Mouse (Mus musculus) midbrain, embryonic 11.5 days (tissue): ENCODE results near the gene 5830473C10Rik. TPM values are rescaled to one million over a fixed set of nuclear protein-coding genes. Genes with fewer than 3 reads are reported as not detected.
"Not testable (repeated sequence)": the region's sequence is repeated elsewhere in the genome, so short reads cannot be mapped to it uniquely, and the experiment has no call there.

ENCODE experiments used
- ATAC-seq: fragments of 200-750 bp; cut with Nextera tagmentation; 2 replicates; pipeline ENCODE4 v1.8.0; 2017; ENCODE audit warnings: moderate TSS enrichment, moderate library complexity; ENCODE audit not compliant: low FRiP score
- DNase-seq: peaks from one replicate; pipeline ENCODE4 v3.0.0; 2015; ENCODE audit warnings: low spot score; ENCODE audit errors: missing footprints
- H3K27ac ChIP-seq: fragments of 300-500 bp; sonication (generic); 2 replicates; pipeline ENCODE4 v1.5.1; 2014; ENCODE audit warnings: low read depth, low read length
- H3K27me3 ChIP-seq: fragments of 300-500 bp; sonication (generic); 2 replicates; pipeline ENCODE4 v1.6.1; 2014; ENCODE audit warnings: mild to moderate bottlenecking, low read length, moderate library complexity, mixed read lengths; ENCODE audit not compliant: control insufficient read depth, insufficient read depth
- H3K36me3 ChIP-seq: fragments of 300-500 bp; sonication (generic); 2 replicates; pipeline ENCODE4 v1.6.1; 2014; ENCODE audit warnings: mild to moderate bottlenecking, low read length, moderate library complexity, mixed read lengths; ENCODE audit not compliant: control insufficient read depth, insufficient read depth
- H3K4me1 ChIP-seq: fragments of 300-500 bp; sonication (generic); 2 replicates; pipeline ENCODE4 v1.6.1; 2014; ENCODE audit warnings: low read length; ENCODE audit not compliant: control insufficient read depth, insufficient read depth
- H3K4me2 ChIP-seq: fragments of 300-500 bp; sonication (generic); 2 replicates; pipeline ENCODE4 v1.6.1; 2014; ENCODE audit warnings: mild to moderate bottlenecking, moderate library complexity
- H3K4me3 ChIP-seq: fragments of 300-500 bp; sonication (generic); 2 replicates; pipeline ENCODE4 v1.5.1; 2014; ENCODE audit warnings: low read depth, low read length
- H3K9ac ChIP-seq: fragments of 300-500 bp; sonication (generic); 2 replicates; pipeline ENCODE4 v1.6.1; 2014; ENCODE audit warnings: low read length
- H3K9me3 ChIP-seq: fragments of 300-500 bp; sonication (generic); 2 replicates; pipeline ENCODE4 v1.6.1; 2016; ENCODE audit warnings: low read length; ENCODE audit not compliant: control insufficient read depth
- WGBS: fragments of 180-500 bp; shearing (Covaris S2); extraction: QIAGEN DNeasy Blood & Tissue Kit; methylation state at CpG from one replicate; pipeline ENCODE4 v1.1.7; 2014; 5-methylcytosine and 5-hydroxymethylcytosine counted together
- polyA plus RNA-seq: library from polyadenylated mRNA; unstranded; fragments of >200 nt; fragmentation: Nextera tagmentation; extraction: Ambion mirVana; gene quantifications from 2 replicates; pipeline ENCODE4 v1.2.1, GENCODE M21; 2014

5830473C10Rik gene
- polyA plus RNA-seq, 1 experiment from 2014 or later: not detected

DNA sequence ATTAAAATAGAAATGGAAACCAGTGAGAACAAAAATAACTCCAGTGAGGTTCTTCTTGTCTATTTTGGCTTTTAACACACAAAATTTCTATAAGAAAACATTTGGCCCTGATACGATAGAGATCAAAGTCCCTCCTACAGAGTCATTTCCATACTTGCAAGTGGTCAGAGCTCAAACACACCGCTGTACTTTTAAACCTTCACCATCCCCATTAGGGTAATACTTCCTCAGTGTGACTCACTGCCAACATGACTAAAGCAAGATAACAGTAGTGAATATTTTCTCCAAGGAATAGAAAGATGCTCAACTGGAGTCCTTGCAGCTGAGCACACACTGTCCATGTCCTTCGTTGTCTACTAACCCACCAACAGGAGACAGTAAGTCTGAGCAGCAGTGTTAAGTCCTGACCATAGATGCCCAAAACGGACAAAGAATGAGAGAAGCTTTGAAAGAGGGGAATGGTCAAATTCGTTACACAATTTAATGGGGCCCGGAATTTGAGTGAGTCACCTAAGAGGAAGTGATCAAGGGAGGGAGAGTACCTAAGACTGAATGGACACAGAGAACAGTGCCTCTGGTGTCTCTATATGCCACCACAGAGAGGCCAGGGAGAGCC lies 51.2 kb downstream of the 5830473C10Rik start:
- DNase-seq: no peak
- Histone ChIP-seq H3K4me1 (no peaks in the 10 kb centered on the region), H3K9me3 (no peaks in the 10 kb centered on the region), H3K4me3 (no peak overlapping the region), H3K4me2 (no peak overlapping the region), H3K36me3 (no peaks in the 10 kb centered on the region), H3K27ac (no peak overlapping the region), H3K9ac (no peak overlapping the region), H3K27me3 (no peaks in the 10 kb centered on the region)
- no peak for ATAC-seq
- 89% methylated on average over 6 of the region's 6 CpGs for WGBS

DNA sequence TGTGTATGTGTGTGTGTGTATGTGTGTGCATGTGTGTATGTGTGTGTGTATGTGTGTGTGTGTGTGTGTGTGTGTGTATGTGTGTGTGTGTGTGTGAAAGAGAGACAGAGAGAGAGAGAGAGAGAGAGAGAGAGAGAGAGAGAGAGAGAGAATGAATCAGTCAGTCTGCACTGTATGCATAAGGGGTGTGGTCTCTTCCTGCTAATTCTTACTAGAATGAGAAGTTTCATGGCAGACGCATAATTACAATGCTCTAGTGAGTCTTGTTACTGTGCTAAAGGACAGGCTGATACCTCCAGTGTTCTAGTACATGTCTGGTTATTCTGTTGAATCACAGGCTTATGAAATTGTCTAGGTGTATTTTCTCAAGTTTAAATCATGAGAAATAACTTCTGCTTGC lies 51.8 kb downstream of the 5830473C10Rik start:
- not testable (repeated sequence) for H3K4me2 ChIP-seq, H3K9me3 ChIP-seq, H3K4me1 ChIP-seq, DNase-seq, H3K27me3 ChIP-seq, H3K27ac ChIP-seq, H3K36me3 ChIP-seq, ATAC-seq, H3K9ac ChIP-seq, H3K4me3 ChIP-seq
- 92% methylated on average over 1 of the region's 1 CpGs for WGBS

DNA sequence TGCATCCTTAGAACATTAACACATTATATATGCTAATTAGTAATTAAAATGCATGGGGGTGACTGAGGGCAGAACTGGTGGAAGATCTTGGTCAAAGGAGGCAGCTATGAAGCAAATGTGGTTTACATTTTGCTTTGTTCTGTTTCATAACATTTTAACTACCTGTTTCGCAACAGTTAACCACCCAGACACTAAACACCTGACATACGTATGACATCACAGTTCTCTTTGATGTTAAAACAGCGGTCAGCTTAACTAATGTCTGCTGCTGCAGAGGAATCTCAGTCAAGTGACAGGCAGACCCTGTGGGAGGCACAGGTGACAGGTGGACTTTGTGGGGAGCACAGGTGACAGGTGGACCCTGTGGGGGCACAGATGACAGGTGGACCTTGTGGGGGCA lies 57.0 kb downstream of the 5830473C10Rik start:
- H3K9me3 ChIP-seq: no peaks in the 10 kb centered on the region
- H3K4me3 ChIP-seq: no peak overlapping the region
- no peaks in the 10 kb centered on the region for H3K36me3 ChIP-seq
- no peaks in the 10 kb centered on the region for H3K4me1 ChIP-seq
- WGBS: 94% methylated on average over 3 of the region's 3 CpGs
- H3K27me3 ChIP-seq: no peaks in the 10 kb centered on the region
- no peak overlapping the region for H3K4me2 ChIP-seq
- no peak overlapping the region for H3K9ac ChIP-seq
- DNase-seq (no peak), ATAC-seq (no peak)
- no peak overlapping the region for H3K27ac ChIP-seq

DNA sequence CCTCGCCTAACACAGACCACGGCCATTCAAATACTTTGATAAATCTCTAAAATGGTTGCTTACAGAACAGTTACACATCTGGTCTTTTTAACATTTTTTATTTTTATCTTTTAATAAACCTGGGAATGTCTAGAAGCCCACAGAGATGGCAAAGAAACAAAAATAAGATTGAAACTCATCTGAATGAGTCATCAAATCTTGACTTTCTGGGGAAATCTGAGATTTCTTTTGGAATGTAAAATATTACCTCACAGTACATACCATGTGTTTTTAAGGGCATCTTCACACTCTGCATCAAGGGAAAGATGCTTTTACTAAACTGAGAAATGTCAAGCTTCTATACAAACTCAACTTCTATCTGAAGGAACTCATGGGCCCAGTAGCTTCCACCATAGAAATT lies 60.4 kb downstream of the 5830473C10Rik start:
- 93% methylated on average over 2 of the region's 2 CpGs for WGBS

DNA sequence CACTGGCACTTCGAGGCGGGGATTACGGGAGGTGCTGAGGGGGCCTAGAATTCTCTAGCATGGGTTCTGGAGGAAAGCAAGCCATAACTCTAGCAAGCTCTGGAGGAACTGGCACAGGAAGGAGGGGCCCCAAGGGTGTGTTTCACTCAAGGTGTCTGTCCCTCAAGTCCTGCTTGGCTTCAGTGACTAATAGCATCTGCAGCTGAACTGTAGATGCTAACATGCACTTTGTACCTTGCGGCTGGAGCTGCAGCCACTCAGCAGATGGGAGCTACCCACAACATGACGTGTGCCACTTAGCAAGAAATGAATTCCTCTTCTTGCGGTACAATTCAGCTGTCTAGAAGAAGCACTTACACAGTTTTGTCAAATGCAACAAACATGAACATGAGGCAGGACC lies 60.8 kb downstream of the 5830473C10Rik start:
- Histone ChIP-seq H3K9ac (no peak overlapping the region), H3K4me1 (no peaks in the 10 kb centered on the region), H3K36me3 (no peaks in the 10 kb centered on the region), H3K9me3 (no peaks in the 10 kb centered on the region), H3K27ac (no peak overlapping the region), H3K4me2 (no peak overlapping the region), H3K4me3 (no peak overlapping the region), H3K27me3 (no peaks in the 10 kb centered on the region)
- DNase-seq (no peak), ATAC-seq (no peak)
- WGBS: 96% methylated on average over 6 of the region's 6 CpGs

More for the DNA sequence above, 60.4 kb downstream of the 5830473C10Rik start:
- Histone ChIP-seq H3K9me3 (no peaks in the 10 kb centered on the region), H3K9ac (no peak overlapping the region), H3K4me3 (no peak overlapping the region), H3K36me3 (no peaks in the 10 kb centered on the region), H3K27me3 (no peaks in the 10 kb centered on the region), H3K4me2 (no peak overlapping the region), H3K4me1 (no peaks in the 10 kb centered on the region), H3K27ac (no peak overlapping the region)
- DNase-seq (no peak), ATAC-seq (no peak)

DNA sequence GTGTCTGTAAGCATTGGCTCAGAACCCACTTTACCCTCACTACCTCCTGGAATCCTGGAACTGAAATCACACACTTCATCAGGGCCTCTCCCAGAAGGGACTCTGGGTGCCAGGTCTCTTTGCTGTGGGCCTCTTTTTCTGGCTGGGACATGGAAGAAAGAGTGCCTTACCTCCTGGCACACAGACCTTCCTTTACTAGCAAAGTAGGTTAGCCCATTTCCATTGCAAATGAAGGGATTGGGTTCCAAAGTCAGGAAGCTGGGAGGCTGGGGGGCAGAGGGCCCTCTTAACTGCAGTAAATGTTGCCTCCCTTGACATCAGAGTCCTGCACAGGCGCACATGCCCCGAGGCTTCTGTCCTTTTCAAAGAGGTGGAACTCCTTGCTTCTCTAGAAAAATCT lies 62.3 kb downstream of the 5830473C10Rik start:
- WGBS: 86% methylated on average over 2 of the region's 2 CpGs
- DNase-seq: no peak
- Histone ChIP-seq H3K27me3 (no peaks in the 10 kb centered on the region), H3K36me3 (no peaks in the 10 kb centered on the region), H3K9me3 (no peaks in the 10 kb centered on the region), H3K4me1 (no peaks in the 10 kb centered on the region), H3K9ac (no peak overlapping the region), H3K4me2 (no peak overlapping the region), H3K27ac (no peak overlapping the region), H3K4me3 (no peak overlapping the region)
- ATAC-seq: no peak

DNA sequence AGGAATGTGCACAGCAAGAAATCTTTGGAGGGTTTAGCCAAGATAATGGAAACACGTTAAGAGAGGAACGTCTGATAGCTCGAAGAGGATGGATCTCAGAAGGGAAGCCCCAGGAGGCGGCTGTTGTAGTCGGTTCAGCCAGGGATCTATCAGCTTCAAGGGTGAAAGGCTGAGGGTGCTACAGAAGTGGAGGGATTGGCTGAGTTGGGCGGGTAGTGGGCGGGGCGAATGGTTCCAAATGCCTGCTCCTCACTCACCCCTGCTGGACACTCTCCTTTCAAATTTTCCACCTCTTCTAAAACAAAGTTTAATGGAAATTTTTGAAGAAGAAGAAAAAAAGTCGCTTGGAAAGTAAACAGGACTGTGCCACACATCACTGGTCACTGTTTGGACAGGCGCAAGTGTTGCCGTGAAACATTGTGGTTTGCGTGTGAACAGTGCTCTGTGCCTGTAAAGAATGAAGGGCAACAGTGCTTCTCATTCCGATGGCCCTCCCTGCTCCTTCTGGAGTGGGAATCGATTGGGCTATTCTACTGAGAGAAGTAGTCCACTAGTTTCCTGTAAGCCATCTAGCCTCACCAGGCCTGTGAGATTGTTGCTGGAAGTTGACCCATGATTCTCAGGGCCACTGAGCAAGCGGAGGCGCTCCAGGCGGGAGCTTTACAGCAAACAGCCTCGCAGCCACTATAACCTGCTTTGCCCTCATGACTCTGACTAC lies 64.0 kb downstream of the 5830473C10Rik start:
- Histone ChIP-seq H3K36me3 (no peaks in the 10 kb centered on the region), H3K9ac (no peak overlapping the region), H3K4me3 (no peak overlapping the region), H3K4me1 (no peaks in the 10 kb centered on the region), H3K27ac (no peak overlapping the region), H3K27me3 (no peaks in the 10 kb centered on the region), H3K9me3 (no peaks in the 10 kb centered on the region), H3K4me2 (no peak overlapping the region)
- DNase-seq (no peak), ATAC-seq (no peak)
- 75% methylated on average over 18 of the region's 18 CpGs for WGBS

DNA sequence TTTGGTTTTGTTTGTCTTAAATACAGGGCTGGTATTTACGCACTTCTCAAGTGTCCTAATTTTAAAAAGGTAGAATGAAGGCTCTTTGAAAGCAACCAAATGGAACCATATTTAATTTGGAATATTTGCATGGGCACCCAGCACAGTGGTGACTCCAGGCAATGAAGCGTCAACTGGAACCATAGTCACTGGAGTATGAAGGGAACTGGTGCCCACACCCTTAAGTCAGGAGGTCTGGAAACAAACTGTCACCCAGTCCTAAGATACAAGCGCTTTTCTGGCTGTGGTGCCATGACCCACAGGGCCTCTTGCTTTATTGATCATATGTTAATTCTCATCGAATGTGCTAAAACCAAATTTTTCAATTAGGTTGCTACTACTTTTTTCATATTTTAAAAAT lies 66.5 kb downstream of the 5830473C10Rik start:
- no peak overlapping the region for H3K27ac ChIP-seq
- no peak overlapping the region for H3K4me2 ChIP-seq
- no peak for ATAC-seq
- no peaks in the 10 kb centered on the region for H3K9me3 ChIP-seq
- DNase-seq: no peak
- H3K9ac ChIP-seq: no peak overlapping the region
- H3K27me3 ChIP-seq: no peaks in the 10 kb centered on the region
- H3K4me1 ChIP-seq: no peaks in the 10 kb centered on the region
- H3K4me3 ChIP-seq: no peak overlapping the region
- 95% methylated on average over 4 of the region's 4 CpGs for WGBS
- no peaks in the 10 kb centered on the region for H3K36me3 ChIP-seq

DNA sequence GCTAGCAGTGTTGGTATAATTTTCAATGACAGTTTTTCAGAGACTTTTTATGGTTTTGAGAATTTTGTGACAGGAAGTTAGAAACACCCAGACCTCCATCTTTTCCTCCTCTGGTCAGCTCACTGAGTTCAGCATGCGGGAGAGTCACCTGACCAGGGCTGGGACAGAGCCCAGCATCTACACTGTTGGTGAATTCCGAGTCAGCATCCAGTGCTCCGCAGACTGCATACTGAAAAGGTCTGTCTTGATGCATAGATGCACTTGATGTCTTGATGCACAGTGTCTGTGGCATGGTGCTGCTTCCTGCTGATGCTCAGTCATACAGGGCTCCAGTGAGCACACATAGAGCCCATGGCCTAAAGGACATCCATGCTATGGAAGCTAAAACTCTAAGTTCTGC lies 67.1 kb downstream of the 5830473C10Rik start:
- no peak for ATAC-seq
- DNase-seq: no peak
- no peak overlapping the region for H3K4me3 ChIP-seq
- H3K27ac ChIP-seq: no peak overlapping the region
- no peaks in the 10 kb centered on the region for H3K27me3 ChIP-seq
- WGBS: 84% methylated on average over 3 of the region's 3 CpGs
- no peaks in the 10 kb centered on the region for H3K36me3 ChIP-seq
- H3K9ac ChIP-seq: no peak overlapping the region
- H3K9me3 ChIP-seq: no peaks in the 10 kb centered on the region
- H3K4me2 ChIP-seq: no peak overlapping the region
- no peaks in the 10 kb centered on the region for H3K4me1 ChIP-seq
